Comparison of ENCODE assay signal across 7 mouse cellular contexts in the genomic region with DNA sequence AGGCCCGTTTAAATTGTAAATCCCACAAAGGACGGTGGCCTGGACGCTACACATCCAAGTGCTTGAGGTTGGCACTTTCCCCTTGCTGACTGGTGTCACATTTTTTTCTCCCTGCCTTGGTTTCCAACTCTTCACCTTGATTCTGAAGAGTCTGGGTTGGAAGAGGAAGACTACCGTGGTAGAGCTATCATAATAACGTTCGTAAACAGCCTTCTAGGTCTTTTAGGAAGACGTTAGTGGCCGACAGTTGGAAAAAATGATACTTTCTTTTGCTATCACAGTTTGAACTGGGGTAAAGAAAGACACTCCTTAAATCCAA. TPM values are rescaled to one million over a fixed set of nuclear protein-coding genes. Genes with fewer than 3 reads are reported as not detected.
DNase-seq lines count a peak whose midpoint lies in the region; ATAC-seq and TF ChIP-seq lines count a peak whose summit lies in the region.

No protein-coding gene starts in this region.

- no peaks in the 10 kb centered on the region for H3K27me3 ChIP-seq in lung, embryonic 14.5 days (ENCODE audit: insufficient read depth, low read length)
- H3K27me3 ChIP-seq in forebrain, embryonic 13.5 days: no peaks in the 10 kb centered on the region
- H3K27me3 ChIP-seq in limb, embryonic 12.5 days: peaks cover 4% of the 10 kb centered on the region
- H3K27me3 ChIP-seq in stomach, embryonic 14.5 days (ENCODE audit: control insufficient read depth, insufficient read depth, low read length): no peaks in the 10 kb centered on the region

- no peak for TF ChIP-seq CTCF in lung, embryonic 14.5 days (IDR thresholded peaks at IDR 0.05; ENCODE audit: low read depth)

- H3K27ac ChIP-seq in lung, embryonic 14.5 days (ENCODE audit: low read depth): peak overlapping the region; percentile 88; the same call in 1 of the 2 replicates
- no peak overlapping the region for H3K27ac ChIP-seq in forebrain, embryonic 13.5 days
- H3K27ac ChIP-seq in limb, embryonic 12.5 days: peak overlapping the region; percentile 96
- no peak overlapping the region for H3K27ac ChIP-seq in stomach, embryonic 14.5 days (ENCODE audit: low read length)

- peak overlapping the region; percentile 100 for H3K4me3 ChIP-seq in lung, embryonic 14.5 days (ENCODE audit: low read depth, low read length)
- peak overlapping the region; percentile 93 for H3K4me3 ChIP-seq in forebrain, embryonic 13.5 days
- H3K4me3 ChIP-seq in limb, embryonic 12.5 days (replicated peaks): peak overlapping the region; percentile 99
- H3K4me3 ChIP-seq in stomach, embryonic 14.5 days (ENCODE audit: low read depth, low read length): peak overlapping the region; percentile 88

- 29% methylated on average over 8 of the region's 8 CpGs for WGBS in lung, embryonic 14.5 days
- WGBS in forebrain, embryonic 13.5 days: 26% methylated on average over 8 of the region's 8 CpGs
- 33% methylated on average over 8 of the region's 8 CpGs for WGBS in limb, embryonic 12.5 days
- 26% methylated on average over 8 of the region's 8 CpGs for WGBS in stomach, embryonic 14.5 days

- peak overlapping the region; percentile 98 for H3K4me2 ChIP-seq in lung, embryonic 14.5 days
- H3K4me2 ChIP-seq in forebrain, embryonic 13.5 days: peak overlapping the region; percentile 91
- H3K4me2 ChIP-seq in limb, embryonic 12.5 days: peak overlapping the region; percentile 87
- H3K4me2 ChIP-seq in stomach, embryonic 14.5 days (replicated peaks; ENCODE audit: low read depth, low read length): peak overlapping the region; percentile 89

- DNase-seq in lung, embryonic 14.5 days: no peak
- DNase-seq in lung, postnatal 25 days (ENCODE audit: low spot score): no peak
- DNase-seq in urinary bladder, adult 2 months (ENCODE audit: low spot score): no peak
- no peak for DNase-seq in urinary bladder, postnatal 10 days (ENCODE audit: low spot score)

- H3K4me1 ChIP-seq in lung, embryonic 14.5 days (ENCODE audit: insufficient read depth): 0 out of 2 replicates have a peak, but pooled peaks cover 2% of the 10 kb centered on the region
- peaks cover 21% of the 10 kb centered on the region for H3K4me1 ChIP-seq in forebrain, embryonic 13.5 days
- H3K4me1 ChIP-seq in limb, embryonic 12.5 days (replicated peaks): peaks cover 15% of the 10 kb centered on the region
- 0 out of 2 replicates have a peak, but pooled peaks cover 6% of the 10 kb centered on the region for H3K4me1 ChIP-seq in stomach, embryonic 14.5 days (ENCODE audit: control insufficient read depth, insufficient read depth, low read length)

- 0 out of 2 replicates have a peak, but pooled peaks cover 2% of the 10 kb centered on the region for H3K36me3 ChIP-seq in lung, embryonic 14.5 days (ENCODE audit: insufficient read depth)
- peaks cover 2% of the 10 kb centered on the region; the same call in 1 of the 2 replicates for H3K36me3 ChIP-seq in forebrain, embryonic 13.5 days (ENCODE audit: poor library complexity, severe bottlenecking)
- peaks cover 6% of the 10 kb centered on the region for H3K36me3 ChIP-seq in limb, embryonic 12.5 days
- H3K36me3 ChIP-seq in stomach, embryonic 14.5 days (ENCODE audit: control insufficient read depth, insufficient read depth, low read length): 0 out of 2 replicates have a peak, but pooled peaks cover 2% of the 10 kb centered on the region

- no peaks in the 10 kb centered on the region for H3K9me3 ChIP-seq in lung, embryonic 14.5 days (ENCODE audit: low read depth, low read length)
- no peaks in the 10 kb centered on the region for H3K9me3 ChIP-seq in forebrain, embryonic 13.5 days (replicated peaks)
- no peaks in the 10 kb centered on the region for H3K9me3 ChIP-seq in limb, embryonic 12.5 days
- no peaks in the 10 kb centered on the region for H3K9me3 ChIP-seq in stomach, embryonic 14.5 days (ENCODE audit: control insufficient read depth, low read depth, low read length)

- H3K9ac ChIP-seq in lung, embryonic 14.5 days: peak overlapping the region; percentile 73
- H3K9ac ChIP-seq in forebrain, embryonic 13.5 days: peak overlapping the region; percentile 80
- peak overlapping the region; percentile 86 for H3K9ac ChIP-seq in limb, embryonic 12.5 days (replicated peaks)
- peak overlapping the region; percentile 68 for H3K9ac ChIP-seq in stomach, embryonic 14.5 days (replicated peaks; ENCODE audit: low read depth, low read length)

- ATAC-seq in lung, embryonic 14.5 days (ENCODE audit: insufficient read depth): no peak
- ATAC-seq in forebrain, embryonic 13.5 days: no peak
- ATAC-seq in limb, embryonic 12.5 days (ENCODE audit: insufficient number of reproducible peaks, insufficient read depth, low FRiP score, low TSS enrichment, low read depth): no peak
- ATAC-seq in stomach, embryonic 14.5 days (ENCODE audit: insufficient number of reproducible peaks, insufficient read depth, low FRiP score, low read depth): no peak

RNA-seq across cellular contexts. Expression of a gene that starts 0.5 kb away (rescaled TPM):
- 56.2 and 63.1 TPM in 2 replicates for polyA plus RNA-seq in lung, embryonic 14.5 days (2014; fragmentation: Nextera tagmentation; extraction: Ambion mirVana)
- 38.8 and 43.9 TPM in 2 replicates for polyA plus RNA-seq in forebrain, embryonic 13.5 days (2015; fragmentation: Nextera tagmentation; extraction: Ambion mirVana)
- polyA plus RNA-seq in limb, embryonic 12.5 days (2016; fragmentation: Nextera tagmentation; extraction: Ambion mirVana): 56.3 and 63.9 TPM in 2 replicates
- 56.4 and 58.2 TPM in 2 replicates for polyA plus RNA-seq in stomach, embryonic 14.5 days (2014; fragmentation: Nextera tagmentation; extraction: Ambion mirVana)
- polyA plus RNA-seq in urinary bladder, adult 2 months (2012; rRNA removed): 63.5 and 67.8 TPM in 2 replicates

RNA-seq across cellular contexts. Expression of a gene that starts 40.6 kb away (rescaled TPM):
- 33.7 and 46.0 TPM in 2 replicates for polyA plus RNA-seq in lung, embryonic 14.5 days (2014; fragmentation: Nextera tagmentation; extraction: Ambion mirVana)
- polyA plus RNA-seq in forebrain, embryonic 13.5 days (2015; fragmentation: Nextera tagmentation; extraction: Ambion mirVana): 5.5 and 6.6 TPM in 2 replicates
- 39.2 and 55.1 TPM in 2 replicates for polyA plus RNA-seq in limb, embryonic 12.5 days (2016; fragmentation: Nextera tagmentation; extraction: Ambion mirVana)
- polyA plus RNA-seq in stomach, embryonic 14.5 days (2014; fragmentation: Nextera tagmentation; extraction: Ambion mirVana): 29.1 and 43.7 TPM in 2 replicates
- 15.0 and 18.7 TPM in 2 replicates for polyA plus RNA-seq in urinary bladder, adult 2 months (2012; rRNA removed)

Comparison
In these comparisons a context has a peak if more than half of its experiments do, and no peak if none do; other contexts are left out.
1. H3K27ac ChIP-seq: peak in lung, embryonic 14.5 days (single experiment) and limb, embryonic 12.5 days (single experiment); none in forebrain, embryonic 13.5 days (single experiment) and stomach, embryonic 14.5 days (single experiment).
2. Peak in every context shown above with its lines, with median percentiles within 50 percentile points of each other: H3K4me2 ChIP-seq, H3K4me3 ChIP-seq and H3K9ac ChIP-seq.